Mouse (Mus musculus): ENCODE results near the gene Ppt1. TPM values are rescaled to one million over a fixed set of nuclear protein-coding genes. Genes with fewer than 3 reads are reported as not detected.
"Not testable (repeated sequence)": the region's sequence is repeated elsewhere in the genome, so short reads cannot be mapped to it uniquely, and the experiment has no call there.

Gene Ppt1
- polyA plus RNA-seq (2012; ENCODE audit: insufficient read depth, insufficient read length, missing spikeins): 152 and 158 TPM in 2 replicates

DNA sequence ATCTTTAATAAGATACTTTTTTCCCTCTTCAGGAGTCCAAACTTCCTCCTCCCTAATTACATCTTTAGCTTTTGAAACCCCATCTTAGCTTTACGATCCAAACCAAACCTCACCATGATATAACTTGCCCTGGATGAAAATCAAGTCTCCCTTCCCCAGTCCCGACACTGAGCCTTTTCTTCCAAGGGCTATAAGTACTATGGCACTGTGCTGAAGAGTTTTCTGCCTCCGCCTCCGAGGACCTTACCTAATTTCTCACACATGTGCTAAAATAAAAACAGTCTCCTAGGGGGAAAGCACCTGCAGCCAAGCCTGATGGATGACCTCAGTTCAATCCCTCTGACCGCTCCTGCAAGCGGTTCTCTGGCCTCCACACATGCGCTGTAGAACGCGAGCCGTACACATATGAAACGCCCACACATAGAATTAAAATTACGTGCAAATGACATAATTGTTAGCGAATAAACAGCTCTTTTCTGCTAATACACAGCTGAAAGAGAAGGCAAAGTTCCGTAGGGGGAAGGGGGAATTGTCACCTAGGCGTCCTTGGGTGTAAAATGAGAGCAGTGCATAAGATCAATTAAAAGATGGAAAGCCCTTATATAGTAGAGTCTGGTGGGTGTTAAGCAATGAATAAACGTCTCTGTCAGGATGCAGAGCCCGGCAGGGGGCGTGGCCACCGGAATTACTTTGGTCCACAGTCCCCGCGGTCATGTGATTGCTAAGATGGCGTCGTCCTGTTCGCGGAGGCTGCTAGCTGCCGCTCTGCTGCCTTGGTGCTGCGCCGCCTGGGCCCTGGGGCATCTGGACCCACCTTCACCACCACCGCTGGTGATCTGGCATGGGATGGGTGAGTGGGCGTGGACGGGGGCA lies at the start of gene Ppt1:
Gene Ppt1 (plus strand): TSS at position 713 of the 873 bp plus-strand sequence.
- Histone ChIP-seq H3K27ac (ENCODE audit: insufficient read depth, low read depth, low read length) (peak within 1 kb of the TSS; percentile 55), H3K4me1 (ENCODE audit: control insufficient read depth, insufficient read depth, low read length) (peaks cover 33% of the 10 kb centered on the region), H3K4me3 (ENCODE audit: insufficient read depth, low read length) (peak within 1 kb of the TSS; percentile 75)
- no peak for TF ChIP-seq CTCF (IDR thresholded peaks at IDR 0.05; ENCODE audit: low read depth, low read length)
- TF ChIP-seq POLR2A (IDR thresholded peaks at IDR 0.05; ENCODE audit: borderline replicate concordance, low read depth, low read length): 0 out of 2 replicates have a peak, but pooled peaks have one; percentile 35

DNA sequence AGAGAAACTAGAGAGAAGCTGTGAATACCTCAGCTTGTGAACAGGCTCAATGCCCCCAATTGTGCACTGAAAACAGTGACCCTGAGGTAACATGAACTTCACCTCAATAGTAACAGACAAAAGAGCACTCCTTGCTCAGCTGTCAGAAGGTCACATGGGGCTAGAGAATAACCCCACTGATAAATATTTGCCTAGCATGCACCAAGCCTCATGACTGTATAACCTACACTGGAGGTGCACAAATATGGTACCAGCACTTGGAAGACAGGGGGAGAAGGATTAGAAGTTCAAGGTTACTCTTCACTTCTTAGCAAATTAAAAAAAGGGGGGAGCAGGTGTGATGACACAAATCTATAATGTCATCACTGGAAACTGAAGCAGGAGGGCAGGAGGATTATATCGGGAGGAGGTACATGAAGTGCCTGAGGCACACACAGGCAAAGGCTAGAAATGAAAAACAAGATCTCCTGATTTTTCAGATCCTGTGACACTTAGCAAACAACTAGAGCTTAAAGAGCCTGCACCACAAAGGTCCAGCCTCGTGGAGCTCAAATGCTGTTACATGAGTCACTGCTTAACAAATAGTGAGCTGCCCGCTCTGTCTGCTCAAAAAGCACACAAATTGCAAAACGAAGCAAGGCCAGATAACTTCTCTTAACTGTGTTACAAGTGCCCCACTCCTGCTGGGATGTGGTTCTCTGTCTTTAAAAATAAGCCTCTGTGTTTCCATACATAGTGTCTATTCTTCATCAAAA lies 46.5 kb upstream of the Ppt1 start:
- no peak overlapping the region for H3K27ac ChIP-seq (ENCODE audit: insufficient read depth, low read depth, low read length)
- no peaks in the 10 kb centered on the region for H3K4me1 ChIP-seq (ENCODE audit: control insufficient read depth, insufficient read depth, low read length)
- H3K4me3 ChIP-seq (ENCODE audit: insufficient read depth, low read length): no peak overlapping the region
- no peak for TF ChIP-seq CTCF (IDR thresholded peaks at IDR 0.05; ENCODE audit: low read depth, low read length)
- TF ChIP-seq POLR2A (IDR thresholded peaks at IDR 0.05; ENCODE audit: borderline replicate concordance, low read depth, low read length): no peak

DNA sequence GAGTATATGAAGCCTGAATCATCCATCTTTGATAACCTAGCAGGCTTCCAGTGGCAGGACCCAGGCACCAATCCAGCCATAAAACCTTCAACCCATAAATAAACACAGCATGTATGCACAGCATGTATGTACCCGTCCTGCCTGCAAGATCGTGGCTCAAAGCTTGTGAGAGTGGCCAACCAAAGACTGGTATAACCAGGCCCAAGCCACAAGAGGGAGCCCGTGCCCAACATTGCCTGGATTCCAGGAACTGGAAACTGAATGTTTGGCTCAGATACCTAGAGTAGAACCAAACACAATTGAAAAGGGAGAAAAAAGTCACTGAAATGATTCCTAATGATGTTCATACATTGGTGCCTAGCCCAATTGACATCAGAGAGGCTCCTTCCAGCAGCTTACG lies 27.9 kb upstream of the Ppt1 start:
- Histone ChIP-seq H3K4me1 (ENCODE audit: control insufficient read depth, insufficient read depth, low read length) (peaks cover 3% of the 10 kb centered on the region; the same call in 1 of the 2 replicates), H3K4me3 (ENCODE audit: insufficient read depth, low read length) (no peak overlapping the region), H3K27ac (ENCODE audit: insufficient read depth, low read depth, low read length) (no peak overlapping the region)
- TF ChIP-seq CTCF (IDR thresholded peaks at IDR 0.05; ENCODE audit: low read depth, low read length) (peak; percentile 95), POLR2A (IDR thresholded peaks at IDR 0.05; ENCODE audit: borderline replicate concordance, low read depth, low read length) (no peak)

DNA sequence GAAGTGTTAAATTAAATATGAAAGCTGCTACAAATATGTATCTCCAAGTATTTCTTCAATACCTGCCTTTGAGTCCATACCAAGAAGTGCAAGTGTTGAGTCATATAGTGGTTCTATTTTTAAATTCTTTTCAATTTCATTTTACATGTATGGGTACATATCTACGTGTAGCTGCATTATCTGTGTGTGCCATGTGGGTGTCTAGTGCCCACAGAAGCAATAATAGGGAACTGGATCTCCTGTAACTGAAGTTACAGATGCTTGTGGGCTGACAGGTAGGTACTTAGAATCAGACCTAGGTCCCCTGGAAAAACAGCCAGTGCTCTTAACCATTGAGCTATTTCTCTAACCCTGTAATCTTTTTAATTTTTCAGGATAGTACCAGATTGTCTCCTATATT lies 24.9 kb upstream of the Ppt1 start:
- Histone ChIP-seq H3K4me1 (ENCODE audit: control insufficient read depth, insufficient read depth, low read length) (peaks cover 3% of the 10 kb centered on the region; the same call in 1 of the 2 replicates), H3K4me3 (ENCODE audit: insufficient read depth, low read length) (no peak overlapping the region), H3K27ac (ENCODE audit: insufficient read depth, low read depth, low read length) (no peak overlapping the region)
- TF ChIP-seq POLR2A (IDR thresholded peaks at IDR 0.05; ENCODE audit: borderline replicate concordance, low read depth, low read length) (no peak), CTCF (IDR thresholded peaks at IDR 0.05; ENCODE audit: low read depth, low read length) (no peak)

DNA sequence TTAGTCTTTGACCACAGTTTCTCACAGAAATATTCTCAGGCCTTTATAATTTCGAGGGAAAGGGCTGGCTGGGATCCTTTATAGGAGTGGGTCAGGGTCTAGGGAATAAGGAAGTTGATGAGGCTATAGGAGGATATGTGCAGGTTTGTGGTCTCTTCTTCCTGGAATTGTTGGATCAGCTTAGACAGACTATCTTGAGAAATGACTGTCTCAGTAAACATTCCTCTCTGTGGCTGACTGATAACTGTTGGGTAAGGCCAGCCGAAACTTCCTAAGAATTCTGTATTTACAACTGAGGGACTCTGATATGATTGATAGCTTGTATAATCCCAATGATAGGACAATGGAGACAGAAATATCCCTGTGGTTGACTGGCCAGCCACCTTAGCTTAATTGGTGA lies 24.2 kb upstream of the Ppt1 start:
- peaks cover 3% of the 10 kb centered on the region; the same call in 1 of the 2 replicates for H3K4me1 ChIP-seq (ENCODE audit: control insufficient read depth, insufficient read depth, low read length)
- H3K27ac ChIP-seq (ENCODE audit: insufficient read depth, low read depth, low read length): no peak overlapping the region
- H3K4me3 ChIP-seq (ENCODE audit: insufficient read depth, low read length): no peak overlapping the region
- no peak for TF ChIP-seq POLR2A (IDR thresholded peaks at IDR 0.05; ENCODE audit: borderline replicate concordance, low read depth, low read length)
- TF ChIP-seq CTCF (IDR thresholded peaks at IDR 0.05; ENCODE audit: low read depth, low read length): no peak

DNA sequence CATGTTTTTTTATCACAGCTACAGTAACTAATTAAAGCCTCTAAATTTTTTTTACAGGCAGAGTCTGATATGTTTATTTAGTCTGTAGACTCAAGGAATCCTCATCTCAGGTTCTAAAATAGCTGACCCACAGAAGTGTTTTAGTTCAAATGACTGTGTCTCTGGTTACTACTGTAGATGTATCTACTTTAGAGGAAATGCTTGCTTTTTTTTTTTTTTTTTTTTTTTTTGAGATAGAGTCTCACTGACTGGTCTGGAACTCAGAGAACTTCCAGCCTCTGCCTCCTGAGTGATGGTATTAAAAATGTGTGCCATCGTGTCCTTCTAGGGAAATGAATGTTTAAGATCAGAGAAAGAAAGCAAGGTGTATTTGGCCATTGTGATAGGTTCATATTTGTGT lies 19.8 kb upstream of the Ppt1 start:
- no peak overlapping the region for H3K4me3 ChIP-seq (ENCODE audit: insufficient read depth, low read length)
- H3K4me1 ChIP-seq (ENCODE audit: control insufficient read depth, insufficient read depth, low read length): no peaks in the 10 kb centered on the region
- TF ChIP-seq CTCF (IDR thresholded peaks at IDR 0.05; ENCODE audit: low read depth, low read length) (no peak), POLR2A (IDR thresholded peaks at IDR 0.05; ENCODE audit: borderline replicate concordance, low read depth, low read length) (no peak)
- H3K27ac ChIP-seq (ENCODE audit: insufficient read depth, low read depth, low read length): no peak overlapping the region

DNA sequence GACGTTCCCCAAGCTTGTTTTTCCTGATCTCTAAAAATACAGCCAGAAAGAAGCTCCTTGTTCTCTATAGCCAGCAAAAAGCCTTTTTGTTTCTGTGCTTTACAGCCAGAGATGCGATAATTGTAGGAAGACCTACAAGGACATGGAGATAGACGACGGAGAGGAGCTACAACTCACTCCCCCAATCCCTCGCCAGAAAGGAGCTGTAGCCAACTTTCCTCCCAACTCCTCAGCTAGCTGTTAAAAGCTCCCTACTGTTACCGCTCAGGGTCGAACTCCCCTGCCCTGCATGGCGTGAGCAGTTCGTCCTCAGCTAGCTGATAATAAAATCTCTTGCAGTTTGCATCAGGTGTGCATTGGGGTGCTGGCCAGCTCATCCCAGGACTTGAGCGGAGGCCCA lies 15.1 kb upstream of the Ppt1 start:
- H3K4me3 ChIP-seq (ENCODE audit: insufficient read depth, low read length); H3K27ac ChIP-seq (ENCODE audit: insufficient read depth, low read depth, low read length); H3K4me1 ChIP-seq (ENCODE audit: control insufficient read depth, insufficient read depth, low read length): not testable (repeated sequence)

DNA sequence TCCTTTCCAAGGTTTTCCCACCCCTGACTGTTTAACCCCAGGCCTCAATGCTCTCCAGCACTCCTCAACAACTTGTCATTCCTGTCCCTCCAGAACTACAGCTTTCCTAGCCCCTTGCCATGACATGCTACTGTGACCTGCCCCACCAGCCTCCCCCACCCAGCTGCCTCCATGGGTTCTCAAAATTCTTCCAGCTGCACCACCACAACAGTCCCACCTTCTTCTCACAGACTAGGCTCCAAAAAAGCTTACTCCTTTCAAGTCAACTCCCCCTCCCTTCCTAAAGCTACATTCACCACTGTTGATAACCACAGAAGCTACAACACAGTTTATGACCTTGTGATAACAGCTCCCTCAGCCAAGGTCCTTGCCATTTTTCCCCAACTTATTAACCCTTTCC lies 8.4 kb upstream of the Ppt1 start:
- Histone ChIP-seq H3K4me3 (ENCODE audit: insufficient read depth, low read length) (no peak overlapping the region), H3K4me1 (ENCODE audit: control insufficient read depth, insufficient read depth, low read length) (no peaks in the 10 kb centered on the region), H3K27ac (ENCODE audit: insufficient read depth, low read depth, low read length) (no peak overlapping the region)
- TF ChIP-seq CTCF (IDR thresholded peaks at IDR 0.05; ENCODE audit: low read depth, low read length): no peak
- no peak for TF ChIP-seq POLR2A (IDR thresholded peaks at IDR 0.05; ENCODE audit: borderline replicate concordance, low read depth, low read length)

DNA sequence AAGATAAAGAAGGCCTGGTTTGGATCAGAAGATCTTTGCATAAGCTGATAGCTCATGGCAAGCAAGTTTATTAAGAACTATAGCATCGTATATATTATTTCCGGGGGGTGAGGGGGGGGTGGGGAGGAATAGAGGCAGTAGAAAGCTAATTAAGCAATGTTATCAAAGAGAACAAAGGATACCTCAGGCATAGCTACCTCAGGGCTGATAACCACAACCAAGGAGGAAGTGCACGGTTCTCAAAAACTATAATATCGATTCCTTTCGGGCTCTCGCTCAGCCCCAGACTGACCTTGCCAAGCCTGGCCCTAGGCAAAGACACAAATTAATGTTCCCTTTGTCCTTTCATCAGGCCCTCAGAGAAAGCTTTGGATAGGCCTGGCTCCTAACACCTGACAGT lies 6.7 kb upstream of the Ppt1 start:
- TF ChIP-seq POLR2A (IDR thresholded peaks at IDR 0.05; ENCODE audit: borderline replicate concordance, low read depth, low read length) (no peak), CTCF (IDR thresholded peaks at IDR 0.05; ENCODE audit: low read depth, low read length) (no peak)
- H3K27ac ChIP-seq (ENCODE audit: insufficient read depth, low read depth, low read length): no peak overlapping the region
- H3K4me1 ChIP-seq (ENCODE audit: control insufficient read depth, insufficient read depth, low read length): no peaks in the 10 kb centered on the region
- H3K4me3 ChIP-seq (ENCODE audit: insufficient read depth, low read length): no peak overlapping the region

DNA sequence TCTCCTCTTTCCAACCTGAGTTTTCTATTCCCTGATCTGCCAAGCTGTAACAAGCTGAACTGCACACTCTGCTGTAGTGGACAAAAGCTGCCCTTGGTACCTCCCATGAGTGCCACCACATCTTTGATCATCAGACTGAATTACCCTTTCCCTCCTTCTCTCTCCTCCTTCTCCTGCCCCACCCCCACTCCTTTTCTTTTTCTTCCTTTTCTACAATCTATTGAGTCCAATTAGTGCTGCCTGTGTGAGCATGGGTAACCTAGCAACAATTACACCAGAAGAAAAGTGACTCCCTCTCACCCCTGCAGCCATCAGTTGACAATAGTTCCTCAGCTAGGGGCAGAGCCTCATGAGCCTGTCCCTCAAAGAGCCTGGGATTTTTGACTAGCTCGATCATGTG lies 4.2 kb upstream of the Ppt1 start:
- H3K27ac ChIP-seq (ENCODE audit: insufficient read depth, low read depth, low read length): no peak overlapping the region
- TF ChIP-seq POLR2A (IDR thresholded peaks at IDR 0.05; ENCODE audit: borderline replicate concordance, low read depth, low read length) (no peak), CTCF (IDR thresholded peaks at IDR 0.05; ENCODE audit: low read depth, low read length) (no peak)
- no peak overlapping the region for H3K4me3 ChIP-seq (ENCODE audit: insufficient read depth, low read length)
- H3K4me1 ChIP-seq (ENCODE audit: control insufficient read depth, insufficient read depth, low read length): peaks cover 7% of the 10 kb centered on the region
